Mouse (Mus musculus) midbrain, embryonic 14.5 days (tissue): ENCODE data around the gene Eif5a2. TPM values are rescaled to one million over a fixed set of nuclear protein-coding genes. Genes with fewer than 3 reads are reported as not detected.

Source experiments
- ATAC-seq: fragments of 200-750 bp; cut with Nextera tagmentation; 2 replicates; pipeline ENCODE4 v1.8.0; 2017; ENCODE audit warnings: moderate number of reproducible peaks, moderate library complexity; ENCODE audit not compliant: low FRiP score, low TSS enrichment
- DNase-seq: peaks from one replicate; pipeline ENCODE4 v3.0.0-alpha.2; 2015
- H3K27ac ChIP-seq: fragments of 300-500 bp; sonication (generic); replicated peaks from 2 replicates; pipeline ENCODE4 v1.5.1; 2014; ENCODE audit warnings: mild to moderate bottlenecking, low read depth, low read length, moderate library complexity
- H3K27me3 ChIP-seq: fragments of 300-500 bp; sonication (generic); 2 replicates; pipeline ENCODE4 v1.6.1; 2014; ENCODE audit warnings: low read length, control low read depth, mixed read lengths; ENCODE audit not compliant: control insufficient read depth, insufficient read depth
- H3K36me3 ChIP-seq: fragments of 300-500 bp; sonication (generic); 2 replicates; pipeline ENCODE4 v1.6.1; 2014; ENCODE audit warnings: low read length, control low read depth; ENCODE audit not compliant: control insufficient read depth, insufficient read depth
- H3K4me1 ChIP-seq: fragments of 300-500 bp; sonication (generic); 2 replicates; pipeline ENCODE4 v1.6.1; 2014; ENCODE audit warnings: mild to moderate bottlenecking, antibody characterized with exemption, low read length, control low read depth; ENCODE audit not compliant: control insufficient read depth, insufficient read depth
- H3K4me2 ChIP-seq: fragments of 300-500 bp; sonication (generic); 2 replicates; pipeline ENCODE4 v1.6.1; 2014; ENCODE audit warnings: mild to moderate bottlenecking, low read length, moderate library complexity
- H3K4me3 ChIP-seq: fragments of 300-500 bp; sonication (generic); replicated peaks from 2 replicates; pipeline ENCODE4 v1.5.1; 2014; ENCODE audit warnings: low read depth, low read length
- H3K9ac ChIP-seq: fragments of 300-500 bp; sonication (generic); replicated peaks from 2 replicates; pipeline ENCODE4 v1.6.1; 2014; ENCODE audit warnings: mild to moderate bottlenecking, low read length, moderate library complexity
- H3K9me3 ChIP-seq: fragments of 300-500 bp; sonication (generic); 2 replicates; pipeline ENCODE4 v1.6.1; 2016; ENCODE audit warnings: low read length, control low read depth, mixed read lengths; ENCODE audit not compliant: control insufficient read depth
- whole genome bisulfite sequencing: fragments of 180-500 bp; shearing (Covaris S2); extraction: QIAGEN DNeasy Blood & Tissue Kit; methylation state at CpG from one replicate; pipeline ENCODE4 v1.1.7; 2014; 5-methylcytosine and 5-hydroxymethylcytosine counted together
- polyA plus RNA-seq: library from polyadenylated mRNA; unstranded; fragments of >200 nt; fragmentation: Nextera tagmentation; extraction: Ambion mirVana; gene quantifications from 2 replicates; pipeline ENCODE4 v1.2.1, GENCODE M21; 2014

The Eif5a2 gene
- polyA plus RNA-seq, 1 experiment from 2014 or later, result 15.0 TPM

- ATAC-seq, result no peak
- peak overlapping the region; percentile 73 for H3K9ac ChIP-seq
- H3K27ac ChIP-seq, result no peak overlapping the region
- peak overlapping the region; percentile 75 for H3K4me3 ChIP-seq
- H3K27me3 ChIP-seq, result no peaks in the 10 kb centered on the region; the same call in 1 of the 2 replicates
- 0 out of 2 replicates have a peak, but pooled peaks cover 4% of the 10 kb centered on the region for H3K36me3 ChIP-seq
- H3K4me1 ChIP-seq, result no peaks in the 10 kb centered on the region
- H3K9me3 ChIP-seq, result no peaks in the 10 kb centered on the region
- 20% methylated on average over 14 of the region's 14 CpGs for WGBS
- H3K4me2 ChIP-seq, result peak overlapping the region; percentile 98
- DNase-seq, result no peak
Measured at GRCm38 (mm10) chr3:28781848-28782247, 772 bp downstream of the Eif5a2 start.

- Histone ChIP-seq H3K4me3 (no peak overlapping the region), H3K4me2 (no peak overlapping the region), H3K27me3 (no peaks in the 10 kb centered on the region; the same call in 1 of the 2 replicates), H3K36me3 (0 out of 2 replicates have a peak, but pooled peaks cover 4% of the 10 kb centered on the region), H3K27ac (no peak overlapping the region), H3K9ac (no peak overlapping the region), H3K4me1 (no peaks in the 10 kb centered on the region), H3K9me3 (no peaks in the 10 kb centered on the region)
- ATAC-seq (no peak), DNase-seq (peak; percentile 43)
- WGBS, result 76% methylated on average over 2 of the region's 2 CpGs
Measured at GRCm38 (mm10) chr3:28784176-28784575, 3.1 kb downstream of the Eif5a2 start.

GRCm38 (mm10) chr3:28794835-28795234, 13.8 kb downstream of the Eif5a2 start:
- no peaks in the 10 kb centered on the region for H3K9me3 ChIP-seq
- H3K27me3 ChIP-seq, result no peaks in the 10 kb centered on the region
- DNase-seq (no peak), ATAC-seq (no peak)
- H3K9ac ChIP-seq, result no peak overlapping the region
- H3K4me2 ChIP-seq, result no peak overlapping the region
- H3K4me3 ChIP-seq, result no peak overlapping the region
- WGBS, result 92% methylated on average over 7 of the region's 7 CpGs
- no peaks in the 10 kb centered on the region for H3K36me3 ChIP-seq
- no peaks in the 10 kb centered on the region for H3K4me1 ChIP-seq
- no peak overlapping the region for H3K27ac ChIP-seq

- peak; percentile 100 for ATAC-seq
- Histone ChIP-seq H3K9ac (peak within 1 kb of the TSS; percentile 82), H3K4me1 (peaks cover 10% of the 10 kb centered on the region), H3K9me3 (no peaks in the 10 kb centered on the region), H3K27me3 (no peaks in the 10 kb centered on the region), H3K4me3 (peak within 1 kb of the TSS; percentile 83), H3K36me3 (peaks cover 19% of the 10 kb centered on the region), H3K4me2 (peak within 1 kb of the TSS; percentile 79), H3K27ac (peak within 1 kb of the TSS; percentile 84)
- DNase-seq, result peak; percentile 100
- under 1% methylated on average over 72 of the region's 72 CpGs for WGBS
Measured at GRCm38 (mm10) chr3:28805301-28806097, 24.4 kb downstream of the Eif5a2 start, which contains the start of gene Rpl22l1. Gene Rpl22l1, plus strand, starts transcription at chr3:28805436.

GRCm38 (mm10) chr3:28808039-28808643, 27.1 kb downstream of the Eif5a2 start:
- Histone ChIP-seq H3K27me3 (no peaks in the 10 kb centered on the region), H3K9ac (no peak overlapping the region), H3K27ac (no peak overlapping the region), H3K4me3 (no peak overlapping the region), H3K36me3 (peaks cover 22% of the 10 kb centered on the region), H3K9me3 (no peaks in the 10 kb centered on the region), H3K4me2 (no peak overlapping the region), H3K4me1 (peaks cover 10% of the 10 kb centered on the region)
- DNase-seq (no peak), ATAC-seq (no peak)
- WGBS, result 95% methylated on average over 4 of the region's 4 CpGs

- Histone ChIP-seq H3K9me3 (no peaks in the 10 kb centered on the region), H3K4me2 (no peak overlapping the region), H3K9ac (no peak overlapping the region), H3K4me3 (no peak overlapping the region), H3K36me3 (peaks cover 22% of the 10 kb centered on the region), H3K27ac (no peak overlapping the region), H3K4me1 (peaks cover under 1% of the 10 kb centered on the region; the same call in 1 of the 2 replicates), H3K27me3 (no peaks in the 10 kb centered on the region)
- DNase-seq, result no peak
- ATAC-seq, result no peak
- 79% methylated on average over 4 of the region's 4 CpGs for WGBS
Measured at GRCm38 (mm10) chr3:28811441-28811840, 30.4 kb downstream of the Eif5a2 start.

- peaks cover 4% of the 10 kb centered on the region; the same call in 1 of the 2 replicates for H3K36me3 ChIP-seq
- H3K27me3 ChIP-seq, result no peaks in the 10 kb centered on the region
- peak; percentile 91 for DNase-seq
- no peaks in the 10 kb centered on the region for H3K9me3 ChIP-seq
- H3K27ac ChIP-seq, result no peak overlapping the region
- WGBS, result 8% methylated on average over 4 of the region's 4 CpGs
- H3K4me1 ChIP-seq, result no peaks in the 10 kb centered on the region
- no peak for ATAC-seq
- H3K4me2 ChIP-seq, result no peak overlapping the region
- no peak overlapping the region for H3K4me3 ChIP-seq
- no peak overlapping the region for H3K9ac ChIP-seq
Measured at GRCm38 (mm10) chr3:28814361-28814760, 33.3 kb downstream of the Eif5a2 start.

GRCm38 (mm10) chr3:28816010-28816540, 35.0 kb downstream of the Eif5a2 start:
- no peaks in the 10 kb centered on the region for H3K9me3 ChIP-seq
- H3K27me3 ChIP-seq, result no peaks in the 10 kb centered on the region
- no peak overlapping the region for H3K9ac ChIP-seq
- no peak overlapping the region for H3K27ac ChIP-seq
- H3K4me3 ChIP-seq, result no peak overlapping the region
- H3K4me1 ChIP-seq, result no peaks in the 10 kb centered on the region
- no peak for ATAC-seq
- H3K36me3 ChIP-seq, result no peaks in the 10 kb centered on the region
- no peak for DNase-seq
- H3K4me2 ChIP-seq, result no peak overlapping the region
- 69% methylated on average over 4 of the region's 4 CpGs for WGBS
